Mouse (Mus musculus): ENCODE data around the gene Atg9a.

- TF ChIP-seq EP300 (IDR thresholded peaks at IDR 0.05; ENCODE audit: low read depth) = no peak
- TF ChIP-seq CTCF (IDR thresholded peaks at IDR 0.05; ENCODE audit: low read depth) = no peak
Observed at GRCm38 (mm10) chr1:75190577-75190976, 1.4 kb downstream of the Atg9a start.
